Mouse (Mus musculus) C2C12 (cell line): ENCODE measurements around the gene Cpne4. TPM values are rescaled to one million over a fixed set of nuclear protein-coding genes. Genes with fewer than 3 reads are reported as not detected.

Experiments
- H3K27me3 ChIP-seq: one replicate; pipeline ENCODE4 v1.6.1; 2011; ENCODE audit not compliant: control insufficient read depth, insufficient read depth, insufficient read length
- H3K36me3 ChIP-seq: one replicate; pipeline ENCODE4 v1.6.1; 2011; ENCODE audit not compliant: control insufficient read depth, insufficient read depth
- H3K4me3 ChIP-seq: one replicate; pipeline ENCODE4 v1.5.1; 2011; ENCODE audit warnings: mild to moderate bottlenecking, control low read depth; ENCODE audit not compliant: poor library complexity, insufficient read depth, severe bottlenecking
- H3K79me2 ChIP-seq: one replicate; pipeline ENCODE4 v1.6.1; 2011; ENCODE audit not compliant: control insufficient read depth, insufficient read depth
- H3K79me3 ChIP-seq: one replicate; pipeline ENCODE4 v1.6.1; 2011; ENCODE audit warnings: low read depth, control low read depth
- H3ac ChIP-seq: one replicate; pipeline ENCODE3; 2011; ENCODE audit warnings: low read depth; ENCODE audit not compliant: control insufficient read depth, insufficient read length
- CEBPB ChIP-seq: IDR thresholded peaks from one replicate; pipeline ENCODE4 v1.6.1; 2011; ENCODE audit warnings: low read depth, mild to moderate bottlenecking, control low read depth, moderate library complexity
- CTCF ChIP-seq: IDR thresholded peaks from one replicate; pipeline ENCODE4 v1.5.1; 2011; ENCODE audit not compliant: control insufficient read depth, insufficient read depth, insufficient read length
- FOSL1 ChIP-seq: IDR thresholded peaks from one replicate; pipeline ENCODE4 v1.8.0; 2011; ENCODE audit warnings: mild to moderate bottlenecking, low read length; ENCODE audit not compliant: poor library complexity, insufficient read depth, severe bottlenecking
- MAX ChIP-seq: IDR thresholded peaks from one replicate; pipeline ENCODE4 v1.6.1; 2011; ENCODE audit warnings: mild to moderate bottlenecking, control low read depth
- MYOD1 ChIP-seq: IDR thresholded peaks from one replicate; pipeline ENCODE4 v1.6.1; 2011; ENCODE audit warnings: low read depth; ENCODE audit not compliant: control insufficient read depth, insufficient read length
- MYOG ChIP-seq: IDR thresholded peaks from one replicate; pipeline ENCODE4 v1.6.1; 2011; ENCODE audit not compliant: control insufficient read depth, insufficient read length; ENCODE audit errors: extremely low read depth
- USF1 ChIP-seq: IDR thresholded peaks from one replicate; pipeline ENCODE4 v1.6.1; 2011; ENCODE audit warnings: low read depth, mild to moderate bottlenecking, control low read depth, moderate library complexity
- polyA plus RNA-seq: library from polyadenylated mRNA; unstranded; fragments of >200 nt; fragmentation: generic; extraction: Trizol; gene quantifications from one replicate; pipeline ENCODE4 v1.2.1, GENCODE M21; 2012; ENCODE audit warnings: missing spikeins

Gene Cpne4
- polyA plus RNA-seq, 1 experiment: not detected

- H3K36me3 ChIP-seq: no peaks in the 10 kb centered on the region
- H3K27me3 ChIP-seq: no peaks in the 10 kb centered on the region
- H3K4me3 ChIP-seq: no peak overlapping the region
- no peak overlapping the region for H3ac ChIP-seq
- no peaks in the 10 kb centered on the region for H3K79me3 ChIP-seq
- no peak for TF ChIP-seq CEBPB
- TF ChIP-seq MYOD1: no peak
- TF ChIP-seq MAX: no peak
- no peaks in the 10 kb centered on the region for H3K79me2 ChIP-seq
Observed at GRCm38 (mm10) chr9:104814681-104815080, 267.6 kb downstream of the Cpne4 start.

- Histone ChIP-seq H3K36me3 (no peaks in the 10 kb centered on the region), H3ac (no peak overlapping the region), H3K79me2 (no peaks in the 10 kb centered on the region), H3K27me3 (no peaks in the 10 kb centered on the region), H3K4me3 (no peak overlapping the region), H3K79me3 (no peaks in the 10 kb centered on the region)
- TF ChIP-seq CTCF (no peak), USF1 (no peak), MYOD1 (no peak), MAX (no peak), FOSL1 (no peak), MYOG (no peak), CEBPB (no peak)
Observed at GRCm38 (mm10) chr9:104828646-104829045, 281.6 kb downstream of the Cpne4 start.

- no peaks in the 10 kb centered on the region for H3K36me3 ChIP-seq
- H3K79me2 ChIP-seq: no peaks in the 10 kb centered on the region
- no peak overlapping the region for H3ac ChIP-seq
- no peaks in the 10 kb centered on the region for H3K79me3 ChIP-seq
- H3K4me3 ChIP-seq: no peak overlapping the region
- TF ChIP-seq CTCF (no peak), FOSL1 (no peak), CEBPB (no peak), MYOG (no peak), USF1 (no peak), MAX (no peak), MYOD1 (no peak)
- H3K27me3 ChIP-seq: no peaks in the 10 kb centered on the region
Observed at GRCm38 (mm10) chr9:104832934-104833539, 286.0 kb downstream of the Cpne4 start.

GRCm38 (mm10) chr9:104837931-104838330 is 290.8 kb downstream of the Cpne4 start:
- Histone ChIP-seq H3K79me2 (no peaks in the 10 kb centered on the region), H3ac (no peak overlapping the region), H3K4me3 (no peak overlapping the region), H3K79me3 (no peaks in the 10 kb centered on the region), H3K36me3 (no peaks in the 10 kb centered on the region), H3K27me3 (no peaks in the 10 kb centered on the region)
- TF ChIP-seq CEBPB (no peak), CTCF (no peak), MAX (no peak), MYOD1 (no peak), MYOG (no peak), FOSL1 (no peak)

- H3K36me3 ChIP-seq: no peaks in the 10 kb centered on the region
- H3K79me3 ChIP-seq: no peaks in the 10 kb centered on the region
- no peak overlapping the region for H3ac ChIP-seq
- no peaks in the 10 kb centered on the region for H3K79me2 ChIP-seq
- TF ChIP-seq MAX (no peak), MYOD1 (no peak), FOSL1 (no peak), CEBPB (no peak), MYOG (no peak), CTCF (no peak), USF1 (no peak)
- no peak overlapping the region for H3K4me3 ChIP-seq
- no peaks in the 10 kb centered on the region for H3K27me3 ChIP-seq
Observed at GRCm38 (mm10) chr9:104841278-104841677, 294.2 kb downstream of the Cpne4 start.

GRCm38 (mm10) chr9:104845226-104845930 is 298.3 kb downstream of the Cpne4 start:
- TF ChIP-seq FOSL1 (no peak), USF1 (no peak), CTCF (no peak), MAX (no peak), MYOD1 (no peak), MYOG (no peak), CEBPB (no peak)
- H3K36me3 ChIP-seq: no peaks in the 10 kb centered on the region
- no peaks in the 10 kb centered on the region for H3K79me3 ChIP-seq
- H3K4me3 ChIP-seq: no peak overlapping the region
- H3K27me3 ChIP-seq: no peaks in the 10 kb centered on the region
- no peak overlapping the region for H3ac ChIP-seq
- no peaks in the 10 kb centered on the region for H3K79me2 ChIP-seq
